Mouse (Mus musculus) leukemia stem cell, adult 10-12 weeks (primary cell): ENCODE measurements around the gene Gif. TPM values are rescaled to one million over a fixed set of nuclear protein-coding genes. Genes with fewer than 3 reads are reported as not detected.

ENCODE experiments used
- polyA plus RNA-seq: library from polyadenylated mRNA; stranded (reverse); fragments of >175 nt; gene quantifications from 2 replicates; pipeline ENCODE4 v1.2.3, GENCODE M21; 2012; ENCODE audit warnings: low replicate concordance

Gene Gif
- polyA plus RNA-seq = not detected in 2 replicates

GRCm38 (mm10) chr19:11747298-11747697 is at the start of gene Gif:
Gene Gif (plus strand): TSS chr19:11747554.

GRCm38 (mm10) chr19:11770205-11770892 is 23.0 kb downstream of the Gif start, which contains the start of gene Mrpl16:
Gene Mrpl16 (plus strand): TSS chr19:11770391.

Other genes starting within 250 kb of the Gif start
- 0.47 and 1.1 TPM in 2 replicates for gene Ms4a6b, start 231.0 kb upstream of the Gif start, polyA plus RNA-seq
- 0.19 TPM in 1 of 2 replicates, not detected in the other for gene Ms4a4d, start 210.8 kb upstream of the Gif start, polyA plus RNA-seq
- 0.82 and 1.2 TPM in 2 replicates for gene Ms4a6d, start 142.7 kb upstream of the Gif start, polyA plus RNA-seq
- not detected in 2 replicates for gene Ms4a2, start 123.8 kb upstream of the Gif start, polyA plus RNA-seq
- not detected in 2 replicates for gene Ms4a3, start 106.7 kb upstream of the Gif start, polyA plus RNA-seq
- 0.39 TPM in 1 of 2 replicates, not detected in the other for gene Oosp2, start 87.0 kb upstream of the Gif start, polyA plus RNA-seq
- gene Oosp1, start 56.4 kb upstream of the Gif start, polyA plus RNA-seq = not detected in 2 replicates
- gene Oosp3, start 50.5 kb upstream of the Gif start, polyA plus RNA-seq = not detected in 2 replicates
- 0.61 and 11.3 TPM in 2 replicates for gene Mrpl16, start 22.8 kb downstream of the Gif start, polyA plus RNA-seq
- 1.1 and 1.2 TPM in 2 replicates for gene Stx3, start 71.8 kb downstream of the Gif start, polyA plus RNA-seq
- gene Olfr1417, start 91.7 kb downstream of the Gif start, polyA plus RNA-seq = not detected in 2 replicates
- not detected in 2 replicates for gene Olfr1418, start 113.5 kb downstream of the Gif start, polyA plus RNA-seq
- gene Olfr1419, start 127.6 kb downstream of the Gif start, polyA plus RNA-seq = not detected in 2 replicates
- gene Olfr1420, start 139.0 kb downstream of the Gif start, polyA plus RNA-seq = not detected in 2 replicates
- gene Patl1, start 164.8 kb downstream of the Gif start, polyA plus RNA-seq = 7.4 and 15.6 TPM in 2 replicates
- 5.8 and 7.0 TPM in 2 replicates for gene Osbp, start 218.4 kb downstream of the Gif start, polyA plus RNA-seq